Mouse (Mus musculus) stomach, postnatal 0 days (tissue): ENCODE measurements around the gene Asb1.

Source experiments
- CTCF ChIP-seq: IDR thresholded peaks from 2 replicates; pipeline ENCODE4 v1.5.1; 2016; ENCODE audit warnings: antibody characterized with exemption, low read depth, mild to moderate bottlenecking, moderate library complexity
- EP300 ChIP-seq: optimal IDR thresholded peaks from 2 replicates; pipeline ENCODE3; 2016; ENCODE audit warnings: antibody characterized with exemption

DNA sequence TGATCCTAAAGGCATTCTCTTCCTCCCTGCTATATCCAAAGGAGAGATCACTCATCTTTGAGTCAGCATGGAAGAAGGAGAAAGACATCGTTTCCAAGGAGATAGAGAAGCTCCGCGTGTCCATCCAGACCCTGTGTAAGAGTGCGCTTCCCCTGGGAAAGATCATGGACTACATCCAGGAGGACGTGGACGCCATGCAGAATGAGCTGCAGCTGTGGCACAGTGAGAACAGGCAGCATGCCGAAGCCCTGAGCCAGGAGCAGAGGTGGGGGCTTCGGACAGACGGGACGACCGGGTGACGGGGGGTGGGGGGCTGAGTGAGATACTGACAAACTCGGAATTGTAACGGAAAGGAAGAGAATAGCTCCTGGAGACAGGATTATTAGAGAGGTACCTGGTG, 14.5 kb upstream of the Asb1 start:
- TF ChIP-seq EP300 (no peak), CTCF (no peak)
